Mouse (Mus musculus): Measurements from ENCODE around the gene Upk3bl.

GRCm38 (mm10) chr5:136083669-136084107 lies 29.4 kb downstream of the Upk3bl start, which contains the start of gene Rasa4:
- TF ChIP-seq CTCF (IDR thresholded peaks at IDR 0.05; ENCODE audit: borderline replicate concordance, extremely low read depth, insufficient read depth, insufficient read length): no peak
- no peak for TF ChIP-seq POLR2A (IDR thresholded peaks at IDR 0.05; ENCODE audit: borderline replicate concordance, extremely low read depth, insufficient read depth, insufficient read length, poor library complexity, severe bottlenecking)
